Mouse (Mus musculus): ENCODE data around the gene Amz1.

DNA sequence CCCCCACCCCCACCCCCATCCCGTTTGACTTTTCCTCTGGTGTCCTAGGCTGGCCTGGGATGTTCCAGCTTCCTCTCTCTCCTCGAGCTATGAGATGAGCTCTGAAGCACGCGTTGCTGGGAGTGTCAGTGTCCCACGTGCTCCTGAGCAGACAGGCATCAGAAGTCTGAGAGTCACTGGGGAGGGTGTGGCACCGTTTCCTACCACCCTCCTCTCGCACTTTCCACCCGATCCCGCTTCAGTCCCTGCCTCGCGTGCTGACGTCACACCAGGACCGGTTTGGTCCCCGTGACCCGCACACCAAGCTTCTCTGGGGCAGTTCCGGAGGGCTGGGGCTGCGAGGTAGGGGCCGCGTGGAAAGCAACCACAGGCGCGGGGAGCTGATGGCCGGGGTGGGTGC lies 11.4 kb downstream of the Amz1 start:
- TF ChIP-seq POLR2A (IDR thresholded peaks at IDR 0.05; ENCODE audit: extremely low read depth, insufficient read depth, low read length) = no peak
- TF ChIP-seq CTCF (IDR thresholded peaks at IDR 0.05; ENCODE audit: extremely low read depth, insufficient read depth, low read length) = no peak

Data from cortical plate, adult 2 months (tissue).